7 mouse cellular contexts compared by ENCODE assay signal in the genomic region with DNA sequence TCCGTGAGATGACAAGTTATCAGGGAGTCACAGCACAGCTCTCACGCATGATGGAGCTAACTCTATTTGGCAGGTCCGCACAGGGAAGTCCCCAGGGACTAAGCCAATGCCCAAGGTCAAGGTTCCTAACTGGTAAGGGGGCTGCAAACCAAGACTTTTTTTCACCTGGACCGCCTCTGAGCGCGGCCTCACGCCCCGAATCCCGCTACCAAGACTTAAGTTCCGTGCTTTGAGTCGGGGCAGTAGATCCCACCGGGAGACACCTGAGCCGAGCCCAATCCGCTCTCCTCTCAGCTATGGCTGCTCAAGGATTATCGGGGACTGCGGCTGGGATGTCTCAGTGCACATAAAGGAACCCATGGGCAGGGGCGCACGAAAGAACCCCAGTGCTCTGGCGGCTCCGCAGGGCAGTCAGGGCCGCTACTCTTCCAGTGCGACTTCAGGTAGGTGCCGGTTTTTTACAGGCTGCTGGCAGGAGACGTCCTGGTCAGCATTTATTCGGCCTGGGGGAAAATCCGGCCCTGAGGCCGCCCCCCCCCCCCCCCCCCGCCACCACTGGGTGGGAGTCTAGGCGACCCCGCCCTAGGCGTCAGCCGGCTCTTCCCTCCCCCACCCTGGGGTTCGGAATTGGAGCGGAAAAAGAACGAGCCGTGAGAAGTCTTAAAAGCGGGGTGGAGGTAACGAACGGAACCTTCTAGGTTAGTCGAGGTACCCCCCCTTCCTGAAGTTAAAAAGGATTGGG. TPM values are rescaled to one million over a fixed set of nuclear protein-coding genes. Genes with fewer than 3 reads are reported as not detected.
DNase-seq lines count a peak whose midpoint lies in the region; TF ChIP-seq lines count a peak whose summit lies in the region.

A gene (plus strand): TSS at position 624 of the 742 bp plus-strand sequence.

- no peak for TF ChIP-seq POLR2A in lung, adult 2 months (IDR thresholded peaks at IDR 0.05; ENCODE audit: borderline replicate concordance, extremely low read depth, low read depth, low read length)

- WGBS in lung, adult 2 months: 4% methylated on average over 40 of the region's 40 CpGs

- no peak for TF ChIP-seq CTCF in lung, adult 2 months (IDR thresholded peaks at IDR 0.05; ENCODE audit: insufficient read depth, low read length)

- peaks cover 3% of the 10 kb centered on the region; the same call in 1 of the 2 replicates for H3K4me1 ChIP-seq in lung, adult 2 months (ENCODE audit: control insufficient read depth, insufficient read depth, low read length)

- H3K4me3 ChIP-seq in lung, adult 2 months (replicated peaks; ENCODE audit: extremely low read depth, low read depth, low read length): peak within 1 kb of the TSS; percentile 79

- DNase-seq in Muller cell, postnatal 12 days (ENCODE audit: inconsistent ontology term): peak; percentile 11
- DNase-seq in adrenal gland, postnatal 4 days (ENCODE audit: low spot score in 2 of 2): no peak
- DNase-seq in heart, adult 8-10 months (ENCODE audit: low spot score): peak; percentile 24
- peak; percentile 75 for DNase-seq in kidney, adult 18-20 months
- peak; percentile 26 for DNase-seq in lung, adult 2 months
- DNase-seq in retina, postnatal 1 day: peak; percentile 53
- no peak for DNase-seq in frontal cortex, postnatal 36 days (ENCODE audit: low spot score in 2 of 2)

RNA-seq across cellular contexts. Expression of the gene that starts here (rescaled TPM):
- 10 to 100 TPM; 45.2 to 45.6 TPM for total RNA-seq in adrenal gland, postnatal 4 days (2021)
- total RNA-seq in heart, adult 8-10 months (2022): 10 to 100 TPM; 24.9 to 28.7 (median 26.5) TPM
- 16.0 and 18.4 TPM in 2 replicates for polyA plus RNA-seq in lung, adult 2 months (2012; rRNA removed)

Comparison
In these comparisons a context has a peak if more than half of its experiments do, and no peak if none do; other contexts are left out.
1. DNase-seq: peak in Muller cell, postnatal 12 days (single experiment), heart, adult 8-10 months (single experiment), kidney, adult 18-20 months (single experiment), lung, adult 2 months (single experiment) and retina, postnatal 1 day (single experiment); none in adrenal gland, postnatal 4 days (0 of 2) and frontal cortex, postnatal 36 days (0 of 2).